ENCODE assay signal across 17 mouse cellular contexts in genomic region chr5:114951279-114951880, GRCm38 (mm10). TPM values are rescaled to one million over a fixed set of nuclear protein-coding genes. Genes with fewer than 3 reads are reported as not detected.
A peak's percentile ranks its signal among the peaks of the same experiment; 100 is the strongest.
DNase-seq lines count a peak whose midpoint lies in the region; ATAC-seq and TF ChIP-seq lines count a peak whose summit lies in the region.
"Had no signal": no experiment of that assay in that cellular context is flagged by ENCODE, and none has a peak within 500 bp of the region (broad histone marks: within the 10 kb centered on the region; RNA-seq: fewer than 3 reads in every experiment).

No protein-coding gene starts in this region.

- TF ChIP-seq CTCF in intestine, postnatal 0 days (IDR thresholded peaks at IDR 0.05; ENCODE audit: low read depth) = no peak
- no peak for TF ChIP-seq CTCF in liver, postnatal 0 days (IDR thresholded peaks at IDR 0.05; ENCODE audit: low read depth)

- no peak overlapping the region for H3K4me2 ChIP-seq in hindbrain, embryonic 11.5 days (replicated peaks; ENCODE audit: low read depth, low read length)
- H3K4me2 ChIP-seq in liver, embryonic 12.5 days = no peak overlapping the region
- H3K4me2 ChIP-seq in liver, embryonic 11.5 days = no peak overlapping the region
- H3K4me2 ChIP-seq in intestine, postnatal 0 days (replicated peaks; ENCODE audit: low read depth) = no peak overlapping the region
- no peak overlapping the region for H3K4me2 ChIP-seq in liver, postnatal 0 days (ENCODE audit: low read depth, low read length)
- H3K4me2 ChIP-seq: forebrain, embryonic 12.5 days; heart, embryonic 11.5 days; midbrain, embryonic 12.5 days; stomach, embryonic 15.5 days had no signal

- no peaks in the 10 kb centered on the region for H3K27me3 ChIP-seq in hindbrain, embryonic 10.5 days (ENCODE audit: insufficient read depth, poor library complexity, severe bottlenecking)
- no peaks in the 10 kb centered on the region for H3K27me3 ChIP-seq in hindbrain, embryonic 11.5 days (ENCODE audit: control insufficient read depth, insufficient read depth, low read length)
- peaks cover 8% of the 10 kb centered on the region; the same call in 1 of the 2 replicates for H3K27me3 ChIP-seq in liver, embryonic 12.5 days (replicated peaks)
- no peaks in the 10 kb centered on the region for H3K27me3 ChIP-seq in liver, embryonic 11.5 days (replicated peaks; ENCODE audit: control insufficient read depth, insufficient read depth, low read length)
- no peaks in the 10 kb centered on the region for H3K27me3 ChIP-seq in intestine, postnatal 0 days (replicated peaks; ENCODE audit: control insufficient read depth, insufficient read depth, low read length)
- no peaks in the 10 kb centered on the region for H3K27me3 ChIP-seq in liver, postnatal 0 days (ENCODE audit: insufficient read depth, low read length)
- H3K27me3 ChIP-seq: forebrain, embryonic 12.5 days; midbrain, embryonic 12.5 days; stomach, embryonic 15.5 days had no signal

- no peak overlapping the region for H3K4me3 ChIP-seq in hindbrain, embryonic 10.5 days
- H3K4me3 ChIP-seq in hindbrain, embryonic 11.5 days (ENCODE audit: low read depth, low read length) = no peak overlapping the region
- no peak overlapping the region for H3K4me3 ChIP-seq in liver, embryonic 12.5 days
- H3K4me3 ChIP-seq in liver, embryonic 11.5 days (ENCODE audit: low read depth, low read length) = no peak overlapping the region
- no peak overlapping the region for H3K4me3 ChIP-seq in intestine, postnatal 0 days (ENCODE audit: low read depth, low read length)
- H3K4me3 ChIP-seq in liver, postnatal 0 days (ENCODE audit: low read depth, low read length) = no peak overlapping the region
- H3K4me3 ChIP-seq: forebrain, embryonic 12.5 days; midbrain, embryonic 12.5 days; stomach, embryonic 15.5 days had no signal

- 90% methylated on average over 21 of the region's 21 CpGs for WGBS in hindbrain, embryonic 10.5 days
- WGBS in hindbrain, embryonic 11.5 days = 87% methylated on average over 21 of the region's 21 CpGs
- WGBS in liver, embryonic 12.5 days (ENCODE audit: insufficient replicate concordance) = 72% methylated on average over 21 of the region's 21 CpGs
- WGBS in liver, embryonic 11.5 days = 84% methylated on average over 21 of the region's 21 CpGs
- 67% methylated on average over 21 of the region's 21 CpGs for WGBS in intestine, postnatal 0 days
- WGBS in liver, postnatal 0 days (ENCODE audit: insufficient replicate concordance) = 73% methylated on average over 21 of the region's 21 CpGs

- no peak overlapping the region for H3K9ac ChIP-seq in hindbrain, embryonic 11.5 days (ENCODE audit: low read depth, low read length)
- H3K9ac ChIP-seq in liver, embryonic 12.5 days = no peak overlapping the region
- no peak overlapping the region for H3K9ac ChIP-seq in liver, embryonic 11.5 days (ENCODE audit: low read depth, low read length)
- H3K9ac ChIP-seq in intestine, postnatal 0 days (ENCODE audit: low read depth, low read length) = no peak overlapping the region
- H3K9ac ChIP-seq in liver, postnatal 0 days (replicated peaks) = no peak overlapping the region
- H3K9ac ChIP-seq: forebrain, embryonic 12.5 days; midbrain, embryonic 12.5 days; stomach, embryonic 15.5 days had no signal

- ATAC-seq in hindbrain, embryonic 11.5 days (ENCODE audit: low FRiP score) = no peak
- peak; percentile 20; the same call in 1 of the 2 replicates for ATAC-seq in liver, embryonic 12.5 days
- ATAC-seq in liver, embryonic 11.5 days (replicated peaks; ENCODE audit: low FRiP score) = no peak
- 0 out of 2 replicates have a peak, but pooled peaks have one; percentile 6 for ATAC-seq in intestine, postnatal 0 days
- peak; percentile 43 for ATAC-seq in liver, postnatal 0 days
- ATAC-seq: activated CD4-positive, CD25-positive, alpha-beta regulatory T cell, adult 4 months had no signal

- peak overlapping the region; percentile 29; the same call in 1 of the 2 replicates for H3K27ac ChIP-seq in hindbrain, embryonic 10.5 days
- H3K27ac ChIP-seq in hindbrain, embryonic 11.5 days (ENCODE audit: low read depth, low read length) = no peak overlapping the region
- H3K27ac ChIP-seq in liver, embryonic 12.5 days = no peak overlapping the region; the same call in 1 of the 2 replicates
- no peak overlapping the region for H3K27ac ChIP-seq in liver, embryonic 11.5 days (ENCODE audit: low read depth, low read length)
- H3K27ac ChIP-seq in intestine, postnatal 0 days (ENCODE audit: low read depth, low read length) = no peak overlapping the region
- peak overlapping the region; percentile 16; the same call in 1 of the 2 replicates for H3K27ac ChIP-seq in liver, postnatal 0 days (ENCODE audit: low read depth)
- H3K27ac ChIP-seq: forebrain, embryonic 12.5 days; midbrain, embryonic 12.5 days; stomach, embryonic 15.5 days had no signal

- H3K9me3 ChIP-seq in hindbrain, embryonic 10.5 days = no peaks in the 10 kb centered on the region
- no peaks in the 10 kb centered on the region for H3K9me3 ChIP-seq in hindbrain, embryonic 11.5 days (ENCODE audit: control insufficient read depth, low read length)
- H3K9me3 ChIP-seq in liver, embryonic 12.5 days (replicated peaks) = no peaks in the 10 kb centered on the region
- no peaks in the 10 kb centered on the region for H3K9me3 ChIP-seq in liver, embryonic 11.5 days (ENCODE audit: control insufficient read depth, low read length)
- no peaks in the 10 kb centered on the region for H3K9me3 ChIP-seq in intestine, postnatal 0 days (ENCODE audit: control insufficient read depth)
- H3K9me3 ChIP-seq in liver, postnatal 0 days (ENCODE audit: low read length) = no peaks in the 10 kb centered on the region
- H3K9me3 ChIP-seq: forebrain, embryonic 12.5 days; midbrain, embryonic 12.5 days; stomach, embryonic 15.5 days had no signal

- peaks cover 25% of the 10 kb centered on the region for H3K4me1 ChIP-seq in hindbrain, embryonic 10.5 days (replicated peaks)
- no peaks in the 10 kb centered on the region for H3K4me1 ChIP-seq in hindbrain, embryonic 11.5 days (replicated peaks; ENCODE audit: control insufficient read depth, insufficient read depth, low read length)
- peaks cover 17% of the 10 kb centered on the region; the same call in 1 of the 2 replicates for H3K4me1 ChIP-seq in liver, embryonic 12.5 days
- no peaks in the 10 kb centered on the region; the same call in 1 of the 2 replicates for H3K4me1 ChIP-seq in liver, embryonic 11.5 days (replicated peaks; ENCODE audit: control insufficient read depth, insufficient read depth, low read length)
- H3K4me1 ChIP-seq in intestine, postnatal 0 days (replicated peaks; ENCODE audit: control insufficient read depth, insufficient read depth, low read length) = no peaks in the 10 kb centered on the region
- no peaks in the 10 kb centered on the region for H3K4me1 ChIP-seq in liver, postnatal 0 days (ENCODE audit: insufficient read depth)

- TF ChIP-seq EP300 in liver, postnatal 0 days (IDR thresholded peaks at IDR 0.05; ENCODE audit: low read depth) = no peak

- no peak for DNase-seq in hindbrain, embryonic 10.5 days (ENCODE audit: low spot score)
- no peak for DNase-seq in hindbrain, embryonic 11.5 days (ENCODE audit: low spot score)
- no peak for DNase-seq in liver, embryonic 11.5 days (ENCODE audit: low spot score)
- DNase-seq in liver, postnatal 0 days = no peak
- DNase-seq in frontal cortex, postnatal 10 days (ENCODE audit: low spot score in 2 of 2) = no peak
- DNase-seq: adrenal gland, postnatal 25 days; cerebellum, adult 9-11 months; heart, postnatal 36 days; lung, adult 18-20 months; thymus, adult 2 months had no signal

- H3K36me3 ChIP-seq in hindbrain, embryonic 10.5 days = peaks cover 41% of the 10 kb centered on the region
- 0 out of 2 replicates have a peak, but pooled peaks cover 7% of the 10 kb centered on the region for H3K36me3 ChIP-seq in hindbrain, embryonic 11.5 days (ENCODE audit: control insufficient read depth, insufficient read depth, low read length)
- H3K36me3 ChIP-seq in liver, embryonic 12.5 days = peaks cover 44% of the 10 kb centered on the region
- peaks cover 23% of the 10 kb centered on the region for H3K36me3 ChIP-seq in liver, embryonic 11.5 days (ENCODE audit: control insufficient read depth, insufficient read depth, low read length)
- H3K36me3 ChIP-seq in intestine, postnatal 0 days (ENCODE audit: control insufficient read depth, insufficient read depth) = peaks cover 58% of the 10 kb centered on the region
- peaks cover 24% of the 10 kb centered on the region for H3K36me3 ChIP-seq in liver, postnatal 0 days (replicated peaks; ENCODE audit: insufficient read depth, low read length)

RNA-seq across cellular contexts. Expression of gene 2210016L21Rik, which starts 9.4 kb away (rescaled TPM):
- 49.0 and 49.9 TPM in 2 replicates for polyA plus RNA-seq in hindbrain, embryonic 10.5 days (2016; fragmentation: Nextera tagmentation; extraction: Ambion mirVana)
- 48.1 and 57.4 TPM in 2 replicates for polyA plus RNA-seq in hindbrain, embryonic 11.5 days (2014; fragmentation: Nextera tagmentation; extraction: Ambion mirVana)
- polyA plus RNA-seq in liver, embryonic 12.5 days (2016; fragmentation: Nextera tagmentation; extraction: Ambion mirVana) = 22.1 and 25.2 TPM in 2 replicates
- 37.1 and 40.3 TPM in 2 replicates for polyA plus RNA-seq in liver, embryonic 11.5 days (2014; fragmentation: Nextera tagmentation; extraction: Ambion mirVana)
- 55.6 and 56.5 TPM in 2 replicates for polyA plus RNA-seq in intestine, postnatal 0 days (2015; fragmentation: Nextera tagmentation; extraction: Ambion mirVana)
- polyA plus RNA-seq in liver, postnatal 0 days (2015; fragmentation: Nextera tagmentation; extraction: Ambion mirVana) = 10.4 and 15.3 TPM in 2 replicates

RNA-seq across cellular contexts. Expression of gene Hnf1a, which starts 19.5 kb away (rescaled TPM):
- polyA plus RNA-seq in hindbrain, embryonic 10.5 days (2016; fragmentation: Nextera tagmentation; extraction: Ambion mirVana) = 0.05 TPM in 1 of 2 replicates, not detected in the other
- 0.04 TPM in 1 of 2 replicates, not detected in the other for polyA plus RNA-seq in hindbrain, embryonic 11.5 days (2014; fragmentation: Nextera tagmentation; extraction: Ambion mirVana)
- 3.8 and 3.9 TPM in 2 replicates for polyA plus RNA-seq in liver, embryonic 12.5 days (2016; fragmentation: Nextera tagmentation; extraction: Ambion mirVana)
- 2.7 and 4.1 TPM in 2 replicates for polyA plus RNA-seq in liver, embryonic 11.5 days (2014; fragmentation: Nextera tagmentation; extraction: Ambion mirVana)
- 15.9 and 16.1 TPM in 2 replicates for polyA plus RNA-seq in intestine, postnatal 0 days (2015; fragmentation: Nextera tagmentation; extraction: Ambion mirVana)
- 5.6 and 7.0 TPM in 2 replicates for polyA plus RNA-seq in liver, postnatal 0 days (2015; fragmentation: Nextera tagmentation; extraction: Ambion mirVana)
- polyA plus RNA-seq: forebrain, embryonic 12.5 days; heart, embryonic 11.5 days had no signal

RNA-seq across cellular contexts. Expression of gene Oasl1, which starts 28.3 kb away (rescaled TPM):
- not detected in 2 replicates for polyA plus RNA-seq in hindbrain, embryonic 10.5 days (2016; fragmentation: Nextera tagmentation; extraction: Ambion mirVana)
- polyA plus RNA-seq in hindbrain, embryonic 11.5 days (2014; fragmentation: Nextera tagmentation; extraction: Ambion mirVana) = 0.25 and 0.39 TPM in 2 replicates
- 0.29 and 0.30 TPM in 2 replicates for polyA plus RNA-seq in liver, embryonic 12.5 days (2016; fragmentation: Nextera tagmentation; extraction: Ambion mirVana)
- 0.36 and 0.55 TPM in 2 replicates for polyA plus RNA-seq in liver, embryonic 11.5 days (2014; fragmentation: Nextera tagmentation; extraction: Ambion mirVana)
- 20.1 and 25.5 TPM in 2 replicates for polyA plus RNA-seq in intestine, postnatal 0 days (2015; fragmentation: Nextera tagmentation; extraction: Ambion mirVana)
- polyA plus RNA-seq in liver, postnatal 0 days (2015; fragmentation: Nextera tagmentation; extraction: Ambion mirVana) = 2.2 TPM in 2 replicates

RNA-seq across cellular contexts. Expression of gene Oasl2, which starts 54.6 kb away (rescaled TPM):
- polyA plus RNA-seq in hindbrain, embryonic 10.5 days (2016; fragmentation: Nextera tagmentation; extraction: Ambion mirVana) = 0.70 and 1.2 TPM in 2 replicates
- 0.92 and 1.5 TPM in 2 replicates for polyA plus RNA-seq in hindbrain, embryonic 11.5 days (2014; fragmentation: Nextera tagmentation; extraction: Ambion mirVana)
- 3.5 and 3.9 TPM in 2 replicates for polyA plus RNA-seq in liver, embryonic 12.5 days (2016; fragmentation: Nextera tagmentation; extraction: Ambion mirVana)
- 4.1 and 4.4 TPM in 2 replicates for polyA plus RNA-seq in liver, embryonic 11.5 days (2014; fragmentation: Nextera tagmentation; extraction: Ambion mirVana)
- polyA plus RNA-seq in intestine, postnatal 0 days (2015; fragmentation: Nextera tagmentation; extraction: Ambion mirVana) = 78.7 and 88.6 TPM in 2 replicates
- polyA plus RNA-seq in liver, postnatal 0 days (2015; fragmentation: Nextera tagmentation; extraction: Ambion mirVana) = 7.8 and 10.1 TPM in 2 replicates

RNA-seq across cellular contexts. Expression of gene Sppl3, which starts 59.6 kb away (rescaled TPM):
- 11.2 TPM in 2 replicates for polyA plus RNA-seq in hindbrain, embryonic 10.5 days (2016; fragmentation: Nextera tagmentation; extraction: Ambion mirVana)
- polyA plus RNA-seq in hindbrain, embryonic 11.5 days (2014; fragmentation: Nextera tagmentation; extraction: Ambion mirVana) = 21.0 and 22.4 TPM in 2 replicates
- polyA plus RNA-seq in liver, embryonic 12.5 days (2016; fragmentation: Nextera tagmentation; extraction: Ambion mirVana) = 19.3 and 23.7 TPM in 2 replicates
- polyA plus RNA-seq in liver, embryonic 11.5 days (2014; fragmentation: Nextera tagmentation; extraction: Ambion mirVana) = 14.8 and 17.6 TPM in 2 replicates
- polyA plus RNA-seq in intestine, postnatal 0 days (2015; fragmentation: Nextera tagmentation; extraction: Ambion mirVana) = 19.5 and 20.8 TPM in 2 replicates
- 9.2 and 11.5 TPM in 2 replicates for polyA plus RNA-seq in liver, postnatal 0 days (2015; fragmentation: Nextera tagmentation; extraction: Ambion mirVana)

Comparison
In these comparisons a context has a peak if more than half of its experiments do, and no peak if none do; other contexts are left out.
1. H3K27ac ChIP-seq: peak in hindbrain, embryonic 10.5 days (single experiment) and liver, postnatal 0 days (single experiment); none in hindbrain, embryonic 11.5 days (single experiment), liver, embryonic 12.5 days (single experiment), liver, embryonic 11.5 days (single experiment) and intestine, postnatal 0 days (single experiment).
2. ATAC-seq: peak in liver, embryonic 12.5 days (single experiment), intestine, postnatal 0 days (single experiment) and liver, postnatal 0 days (single experiment); none in hindbrain, embryonic 11.5 days (single experiment) and liver, embryonic 11.5 days (single experiment).